In the genomic region with DNA sequence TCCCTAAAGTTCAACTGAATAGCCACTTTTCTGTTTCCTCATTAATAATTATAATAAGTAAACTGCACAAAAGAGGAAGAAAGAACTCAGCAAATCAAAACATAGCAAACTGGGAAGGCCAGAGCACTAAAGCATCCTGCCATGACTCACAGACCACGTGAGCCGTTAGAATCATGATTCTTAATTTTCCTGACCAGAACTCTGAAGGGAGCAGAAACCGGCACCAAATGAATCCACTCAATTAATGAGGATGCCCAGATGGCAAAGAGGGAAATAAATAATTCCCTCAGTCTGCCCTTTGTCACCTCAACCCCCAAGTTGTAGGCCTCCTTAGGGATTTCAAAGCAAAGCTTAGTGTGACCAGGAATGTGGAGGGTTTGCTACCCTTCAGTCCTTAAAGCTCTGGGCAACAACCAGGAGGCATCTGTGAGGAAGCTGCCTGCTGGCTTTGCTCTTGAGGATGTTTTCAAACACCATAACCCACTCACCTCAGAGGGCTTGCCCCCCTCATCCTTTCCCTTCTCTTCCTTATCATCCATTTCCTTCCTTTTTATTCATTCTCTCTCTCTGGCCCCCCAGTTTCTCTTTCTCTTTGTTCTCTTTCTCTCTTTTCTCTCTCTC, we compare ENCODE assay signal across 14 mouse cellular contexts.
A peak's percentile ranks its signal among the peaks of the same experiment; 100 is the strongest.
DNase-seq lines count a peak whose midpoint lies in the region; ATAC-seq and TF ChIP-seq lines count a peak whose summit lies in the region.
"Had no signal": no experiment of that assay in that cellular context is flagged by ENCODE, and none has a peak within 500 bp of the region (broad histone marks: within the 10 kb centered on the region; RNA-seq: fewer than 3 reads in every experiment).

No protein-coding gene starts in this region.

- no peak overlapping the region for H3K4me3 ChIP-seq in kidney, postnatal 0 days (replicated peaks; ENCODE audit: low read depth, low read length)
- no peak overlapping the region for H3K4me3 ChIP-seq in limb, embryonic 10.5 days
- no peak overlapping the region for H3K4me3 ChIP-seq in intestine, embryonic 15.5 days (replicated peaks)
- H3K4me3 ChIP-seq: forebrain, embryonic 12.5 days; gastrocnemius, adult 2 months had no signal

- no peak overlapping the region for H3K27ac ChIP-seq in kidney, postnatal 0 days
- H3K27ac ChIP-seq in limb, embryonic 10.5 days, result peak overlapping the region; percentile 82
- H3K27ac ChIP-seq in intestine, embryonic 15.5 days, result no peak overlapping the region
- H3K27ac ChIP-seq: gastrocnemius, adult 2 months had no signal

- no peak overlapping the region for H3K9ac ChIP-seq in kidney, postnatal 0 days (ENCODE audit: low read depth, low read length)
- no peak overlapping the region for H3K9ac ChIP-seq in intestine, embryonic 15.5 days
- H3K9ac ChIP-seq: forebrain, embryonic 12.5 days; hindbrain, embryonic 14.5 days; liver, postnatal 0 days had no signal

- no peak for ATAC-seq in kidney, postnatal 0 days (replicated peaks; ENCODE audit: low FRiP score, low read depth)
- no peak for ATAC-seq in intestine, embryonic 15.5 days
- ATAC-seq: liver, postnatal 0 days had no signal

- no peaks in the 10 kb centered on the region for H3K36me3 ChIP-seq in kidney, postnatal 0 days (ENCODE audit: insufficient read depth, low read length)
- H3K36me3 ChIP-seq in limb, embryonic 10.5 days, result no peaks in the 10 kb centered on the region
- H3K36me3 ChIP-seq in intestine, embryonic 15.5 days, result no peaks in the 10 kb centered on the region
- H3K36me3 ChIP-seq: forebrain, embryonic 12.5 days had no signal

- H3K27me3 ChIP-seq in kidney, postnatal 0 days (ENCODE audit: insufficient read depth, low read length), result no peaks in the 10 kb centered on the region
- no peaks in the 10 kb centered on the region for H3K27me3 ChIP-seq in limb, embryonic 10.5 days (ENCODE audit: low read depth, poor library complexity, severe bottlenecking)
- H3K27me3 ChIP-seq in intestine, embryonic 15.5 days (replicated peaks), result no peaks in the 10 kb centered on the region

- no peak for TF ChIP-seq CTCF in kidney, postnatal 0 days (IDR thresholded peaks at IDR 0.05; ENCODE audit: low read depth)

- no peak overlapping the region for H3K4me2 ChIP-seq in kidney, postnatal 0 days (ENCODE audit: low read length)
- no peak overlapping the region for H3K4me2 ChIP-seq in intestine, embryonic 15.5 days (replicated peaks)
- H3K4me2 ChIP-seq: forebrain, embryonic 12.5 days; hindbrain, embryonic 14.5 days had no signal

- no peaks in the 10 kb centered on the region; the same call in 1 of the 2 replicates for H3K9me3 ChIP-seq in kidney, postnatal 0 days (replicated peaks; ENCODE audit: low read length)
- no peaks in the 10 kb centered on the region for H3K9me3 ChIP-seq in limb, embryonic 10.5 days (replicated peaks)
- no peaks in the 10 kb centered on the region for H3K9me3 ChIP-seq in intestine, embryonic 15.5 days
- H3K9me3 ChIP-seq: forebrain, embryonic 12.5 days had no signal

- no peaks in the 10 kb centered on the region for H3K4me1 ChIP-seq in kidney, postnatal 0 days (replicated peaks; ENCODE audit: insufficient read depth, low read length)
- H3K4me1 ChIP-seq in limb, embryonic 10.5 days, result peaks cover 38% of the 10 kb centered on the region
- no peaks in the 10 kb centered on the region for H3K4me1 ChIP-seq in intestine, embryonic 15.5 days (replicated peaks)

- intact Hi-C loops in left cerebral cortex, postnatal 25 days (cut with DNase I), result no loop called here

- DNase-seq in embryo, embryonic 11 days, result peak; percentile 28
- no peak for DNase-seq in embryo, embryonic 10 days (ENCODE audit: low spot score)
- DNase-seq in kidney, postnatal 0 days (ENCODE audit: low spot score), result peak; percentile 54
- no peak for DNase-seq in kidney, adult 18-20 months
- peak; percentile 31 for DNase-seq in adrenal gland, postnatal 14 days
- no peak for DNase-seq in limb, embryonic 10.5 days (ENCODE audit: low spot score)
- no peak for DNase-seq in left cerebral cortex, postnatal 25 days (ENCODE audit: low spot score in 2 of 2)
- DNase-seq: cerebellum, adult 8-10 months; liver, postnatal 0 days; thymus, postnatal 25 days had no signal

- 22% methylated on average over 3 of the region's 3 CpGs for WGBS in kidney, postnatal 0 days
- 41% methylated on average over 3 of the region's 3 CpGs for WGBS in limb, embryonic 10.5 days
- 52% methylated on average over 3 of the region's 3 CpGs for WGBS in intestine, embryonic 15.5 days

Comparison
In these comparisons a context has a peak if more than half of its experiments do, and no peak if none do; other contexts are left out.
1. DNase-seq: peak in embryo, embryonic 11 days (single experiment), kidney, postnatal 0 days (single experiment) and adrenal gland, postnatal 14 days (single experiment); none in embryo, embryonic 10 days (single experiment), kidney, adult 18-20 months (single experiment), limb, embryonic 10.5 days (single experiment) and left cerebral cortex, postnatal 25 days (0 of 2).